Mouse (Mus musculus) forebrain, embryonic 12.5 days (tissue): ENCODE data around the gene Duoxa1. TPM values are rescaled to one million over a fixed set of nuclear protein-coding genes. Genes with fewer than 3 reads are reported as not detected.
A peak's percentile ranks its signal among the peaks of the same experiment; 100 is the strongest.

Source experiments
- ATAC-seq: fragments of 200-750 bp; cut with Nextera tagmentation; 2 replicates; pipeline ENCODE4 v1.8.0; 2017; ENCODE audit warnings: moderate TSS enrichment; ENCODE audit not compliant: low FRiP score
- H3K27ac ChIP-seq: fragments of 300-500 bp; sonication (generic); 2 replicates; pipeline ENCODE4 v1.5.1; 2016; ENCODE audit warnings: mild to moderate bottlenecking
- H3K27me3 ChIP-seq: fragments of 300-500 bp; sonication (generic); 2 replicates; pipeline ENCODE4 v1.6.1; 2016; ENCODE audit warnings: mild to moderate bottlenecking
- H3K36me3 ChIP-seq: fragments of 300-500 bp; sonication (generic); replicated peaks from 2 replicates; pipeline ENCODE4 v1.6.1; 2016; ENCODE audit warnings: mild to moderate bottlenecking
- H3K4me1 ChIP-seq: fragments of 300-500 bp; sonication (generic); 2 replicates; pipeline ENCODE4 v1.6.1; 2016
- H3K4me2 ChIP-seq: fragments of 300-500 bp; sonication (generic); 2 replicates; pipeline ENCODE4 v1.6.1; 2016; ENCODE audit warnings: mild to moderate bottlenecking, moderate library complexity
- H3K4me3 ChIP-seq: fragments of 300-500 bp; sonication (generic); replicated peaks from 2 replicates; pipeline ENCODE4 v1.5.1; 2016; ENCODE audit warnings: mild to moderate bottlenecking
- H3K9ac ChIP-seq: fragments of 300-500 bp; sonication (generic); 2 replicates; pipeline ENCODE4 v1.6.1; 2016; ENCODE audit warnings: mild to moderate bottlenecking
- H3K9me3 ChIP-seq: fragments of 300-500 bp; sonication (generic); 2 replicates; pipeline ENCODE4 v1.6.1; 2016
- WGBS: fragments of 180-500 bp; shearing (Covaris S2); methylation state at CpG from one replicate; pipeline ENCODE4 v1.1.7; 2016; 5-methylcytosine and 5-hydroxymethylcytosine counted together
- polyA plus RNA-seq: library from polyadenylated mRNA; unstranded; fragments of >200 nt; fragmentation: Nextera tagmentation; extraction: Ambion mirVana; gene quantifications from 2 replicates; pipeline ENCODE4 v1.2.1, GENCODE M21; 2016

The Duoxa1 gene
- polyA plus RNA-seq, 1 experiment from 2014 or later: 0.17 TPM

GRCm38 (mm10) chr2:122278769-122279168 lies 34.8 kb downstream of the Duoxa1 start:
- WGBS: 91% methylated on average over 3 of the region's 3 CpGs
- H3K4me2 ChIP-seq: no peak overlapping the region
- H3K4me3 ChIP-seq: no peak overlapping the region
- no peak for ATAC-seq
- H3K27me3 ChIP-seq: no peaks in the 10 kb centered on the region
- no peaks in the 10 kb centered on the region for H3K9me3 ChIP-seq
- H3K27ac ChIP-seq: no peak overlapping the region
- no peaks in the 10 kb centered on the region for H3K36me3 ChIP-seq
- H3K4me1 ChIP-seq: no peaks in the 10 kb centered on the region
- H3K9ac ChIP-seq: no peak overlapping the region

DNA sequence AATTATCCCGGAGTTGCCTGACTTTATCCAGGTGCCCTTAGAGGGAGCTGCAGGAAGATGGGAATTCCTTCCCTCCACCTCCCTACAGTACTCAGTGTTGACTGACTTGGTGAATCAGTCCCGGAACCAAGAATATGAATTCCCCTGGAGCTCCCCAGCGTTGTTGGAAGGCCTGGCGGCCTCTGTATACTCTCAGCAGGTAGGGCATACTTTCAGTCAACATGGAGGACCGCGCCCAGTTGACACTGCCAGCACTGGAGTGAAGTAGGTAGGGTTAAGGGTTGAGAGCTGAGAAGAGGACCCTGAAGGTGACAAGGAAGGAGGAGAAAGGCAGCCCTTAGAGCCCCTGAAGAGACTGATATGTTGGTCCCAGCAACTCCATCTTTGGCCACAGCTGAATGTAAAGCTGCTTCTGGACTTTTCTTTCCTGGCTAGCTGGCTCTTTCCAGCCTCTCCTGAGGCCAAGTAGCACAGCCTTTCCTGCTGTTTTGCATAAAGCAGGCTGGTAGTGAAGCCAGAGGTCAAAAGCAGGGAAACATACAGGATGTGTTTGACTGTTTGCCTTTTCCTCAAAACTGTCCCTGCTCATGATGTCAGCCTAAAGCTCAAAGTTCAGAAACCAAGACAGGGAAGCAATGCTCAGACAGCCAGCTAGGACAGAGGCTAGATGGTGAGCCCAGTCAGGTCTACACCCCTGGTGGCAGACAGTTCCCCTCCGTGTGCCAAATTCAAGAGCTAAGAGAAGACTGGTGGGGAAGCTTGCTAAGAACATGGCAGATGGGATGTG lies 46.9 kb downstream of the Duoxa1 start:
- H3K4me2 ChIP-seq: no peak overlapping the region
- no peak overlapping the region for H3K27ac ChIP-seq
- no peak overlapping the region for H3K4me3 ChIP-seq
- H3K36me3 ChIP-seq: no peaks in the 10 kb centered on the region
- H3K9me3 ChIP-seq: no peaks in the 10 kb centered on the region
- no peaks in the 10 kb centered on the region for H3K27me3 ChIP-seq
- WGBS: 91% methylated on average over 7 of the region's 7 CpGs
- no peak overlapping the region for H3K9ac ChIP-seq
- peaks cover 17% of the 10 kb centered on the region for H3K4me1 ChIP-seq
- no peak for ATAC-seq

GRCm38 (mm10) chr2:122264690-122265089 lies 48.8 kb downstream of the Duoxa1 start:
- Histone ChIP-seq H3K9me3 (no peaks in the 10 kb centered on the region), H3K27ac (no peak overlapping the region), H3K9ac (no peak overlapping the region), H3K4me1 (peaks cover 17% of the 10 kb centered on the region), H3K36me3 (no peaks in the 10 kb centered on the region; the same call in 1 of the 2 replicates), H3K4me3 (no peak overlapping the region), H3K4me2 (no peak overlapping the region), H3K27me3 (no peaks in the 10 kb centered on the region)
- ATAC-seq: peak; percentile 80; the same call in 1 of the 2 replicates
- 48% methylated on average over 3 of the region's 3 CpGs for WGBS

GRCm38 (mm10) chr2:122260729-122261128 lies 52.8 kb downstream of the Duoxa1 start:
- no peak overlapping the region for H3K27ac ChIP-seq
- no peaks in the 10 kb centered on the region; the same call in 1 of the 2 replicates for H3K36me3 ChIP-seq
- H3K27me3 ChIP-seq: no peaks in the 10 kb centered on the region
- H3K4me2 ChIP-seq: no peak overlapping the region
- no peak overlapping the region for H3K4me3 ChIP-seq
- peaks cover 17% of the 10 kb centered on the region for H3K4me1 ChIP-seq
- no peak for ATAC-seq
- H3K9ac ChIP-seq: no peak overlapping the region
- no peaks in the 10 kb centered on the region for H3K9me3 ChIP-seq
- 90% methylated on average over 5 of the region's 5 CpGs for WGBS

DNA sequence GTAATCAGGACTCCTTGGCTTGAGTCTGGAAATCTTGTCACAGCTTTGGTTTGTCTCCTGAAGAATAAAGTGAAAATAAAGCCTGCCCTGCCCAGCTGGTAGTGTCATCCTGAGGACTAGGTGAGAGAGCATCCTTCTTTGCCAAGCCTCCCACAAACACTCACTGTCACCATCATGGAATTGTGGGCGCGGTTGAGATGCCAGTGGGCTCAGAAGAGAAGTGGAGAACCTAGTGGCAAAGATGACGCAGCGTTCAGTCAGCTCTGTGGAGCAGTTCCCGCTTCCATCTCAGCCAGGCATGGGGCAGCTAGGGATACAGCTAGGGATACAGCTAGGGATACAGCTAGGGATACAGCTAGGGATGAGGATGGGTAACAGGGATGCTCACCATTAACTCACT lies 57.5 kb downstream of the Duoxa1 start:
- Histone ChIP-seq H3K27me3 (no peaks in the 10 kb centered on the region), H3K4me2 (no peak overlapping the region), H3K4me1 (no peaks in the 10 kb centered on the region), H3K4me3 (no peak overlapping the region), H3K9ac (no peak overlapping the region), H3K36me3 (no peaks in the 10 kb centered on the region; the same call in 1 of the 2 replicates), H3K9me3 (no peaks in the 10 kb centered on the region), H3K27ac (no peak overlapping the region)
- ATAC-seq: no peak
- 94% methylated on average over 5 of the region's 5 CpGs for WGBS

Other genes with a start within 250 kb of the Duoxa1 start
- 15.3 and 16.9 TPM in 2 replicates for gene Spg11, start 195.3 kb downstream of the Duoxa1 start, polyA plus RNA-seq
- gene B2m, start 166.0 kb downstream of the Duoxa1 start, polyA plus RNA-seq: 80.0 and 89.6 TPM in 2 replicates
- not detected in 2 replicates for gene Trim69, start 153.0 kb downstream of the Duoxa1 start, polyA plus RNA-seq
- not detected in 2 replicates for gene Patl2, start 127.5 kb downstream of the Duoxa1 start, polyA plus RNA-seq
- gene Terb2, start 127.5 kb downstream of the Duoxa1 start, polyA plus RNA-seq: not detected in 2 replicates
- gene Sord, start 79.0 kb downstream of the Duoxa1 start, polyA plus RNA-seq: 23.9 and 24.3 TPM in 2 replicates
- not detected in 2 replicates for gene Duox2, start 15.3 kb downstream of the Duoxa1 start, polyA plus RNA-seq
- not detected in 2 replicates for gene Duoxa2, start 14.8 kb downstream of the Duoxa1 start, polyA plus RNA-seq
- gene Duox1, start 1.9 kb upstream of the Duoxa1 start, polyA plus RNA-seq: 0.04 and 0.08 TPM in 2 replicates
- gene Shf, start 55.4 kb upstream of the Duoxa1 start, polyA plus RNA-seq: 5.1 and 6.8 TPM in 2 replicates
- not detected in 2 replicates for gene Slc28a2, start 112.7 kb upstream of the Duoxa1 start, polyA plus RNA-seq
- gene Gm14085, start 171.2 kb upstream of the Duoxa1 start, polyA plus RNA-seq: not detected in 2 replicates